Mouse (Mus musculus) bone marrow macrophage, adult 2 months (primary cell): ENCODE measurements around the gene Ltbr.

Source experiments
- CTCF ChIP-seq: IDR thresholded peaks from 2 replicates; pipeline ENCODE4 v1.5.1; 2012; ENCODE audit warnings: low read depth, mild to moderate bottlenecking, low read length, moderate library complexity
- POLR2A ChIP-seq: IDR thresholded peaks from 2 replicates; pipeline ENCODE4 v1.6.1; 2012; ENCODE audit warnings: mild to moderate bottlenecking, low read depth, low read length, borderline replicate concordance

GRCm38 (mm10) chr6:125271455-125272227 is 42.0 kb downstream of the Ltbr start:
- peak; percentile 49; the same call in 1 of the 2 replicates for TF ChIP-seq CTCF
- TF ChIP-seq POLR2A, result no peak
